Mouse (Mus musculus) liver, embryonic 11.5 days (tissue): ENCODE data around the gene Ddx5. TPM values are rescaled to one million over a fixed set of nuclear protein-coding genes. Genes with fewer than 3 reads are reported as not detected.
"Not testable (repeated sequence)": the region's sequence is repeated elsewhere in the genome, so short reads cannot be mapped to it uniquely, and the experiment has no call there.

Experiments
- ATAC-seq: fragments of 200-750 bp; cut with Nextera tagmentation; replicated peaks from 2 replicates; pipeline ENCODE4 v1.8.0; 2017; ENCODE audit warnings: moderate number of reproducible peaks, mild to moderate bottlenecking, moderate TSS enrichment, moderate library complexity; ENCODE audit not compliant: low FRiP score
- DNase-seq: peaks from one replicate; pipeline ENCODE4 v3.0.0-alpha.2; 2017; ENCODE audit warnings: low spot score
- H3K27ac ChIP-seq: fragments of 300-500 bp; sonication (generic); 2 replicates; pipeline ENCODE4 v1.5.1; 2014; ENCODE audit warnings: mild to moderate bottlenecking, low read depth, low read length, control low read depth
- H3K27me3 ChIP-seq: fragments of 300-500 bp; sonication (generic); replicated peaks from 2 replicates; pipeline ENCODE4 v1.6.1; 2014; ENCODE audit warnings: low read length, mixed read lengths; ENCODE audit not compliant: control insufficient read depth, insufficient read depth
- H3K36me3 ChIP-seq: fragments of 300-500 bp; sonication (generic); 2 replicates; pipeline ENCODE4 v1.6.1; 2014; ENCODE audit warnings: mild to moderate bottlenecking, low read length, moderate library complexity, mixed read lengths; ENCODE audit not compliant: control insufficient read depth, insufficient read depth
- H3K4me1 ChIP-seq: fragments of 300-500 bp; sonication (generic); replicated peaks from 2 replicates; pipeline ENCODE4 v1.6.1; 2014; ENCODE audit warnings: low read length, mixed read lengths; ENCODE audit not compliant: control insufficient read depth, insufficient read depth
- H3K4me2 ChIP-seq: fragments of 300-500 bp; sonication (generic); 2 replicates; pipeline ENCODE4 v1.6.1; 2014; ENCODE audit warnings: mild to moderate bottlenecking, control low read depth, moderate library complexity
- H3K4me3 ChIP-seq: fragments of 300-500 bp; sonication (generic); 2 replicates; pipeline ENCODE4 v1.5.1; 2014; ENCODE audit warnings: low read depth, low read length, control low read depth
- H3K9ac ChIP-seq: fragments of 300-500 bp; sonication (generic); 2 replicates; pipeline ENCODE4 v1.6.1; 2014; ENCODE audit warnings: low read depth, low read length, control low read depth
- H3K9me3 ChIP-seq: fragments of 300-500 bp; sonication (generic); 2 replicates; pipeline ENCODE4 v1.6.1; 2016; ENCODE audit warnings: low read length, inconsistent platforms, mixed read lengths; ENCODE audit not compliant: control insufficient read depth
- WGBS: fragments of 180-500 bp; shearing (Covaris S2); extraction: QIAGEN DNeasy Blood & Tissue Kit; methylation state at CpG from one replicate; pipeline ENCODE4 v1.1.7; 2014; 5-methylcytosine and 5-hydroxymethylcytosine counted together
- polyA plus RNA-seq: library from polyadenylated mRNA; unstranded; fragments of >200 nt; fragmentation: Nextera tagmentation; extraction: Ambion mirVana; gene quantifications from 2 replicates; pipeline ENCODE4 v1.2.1, GENCODE M21; 2014

Ddx5 gene
- polyA plus RNA-seq, 1 experiment from 2014 or later = 288 TPM

DNA sequence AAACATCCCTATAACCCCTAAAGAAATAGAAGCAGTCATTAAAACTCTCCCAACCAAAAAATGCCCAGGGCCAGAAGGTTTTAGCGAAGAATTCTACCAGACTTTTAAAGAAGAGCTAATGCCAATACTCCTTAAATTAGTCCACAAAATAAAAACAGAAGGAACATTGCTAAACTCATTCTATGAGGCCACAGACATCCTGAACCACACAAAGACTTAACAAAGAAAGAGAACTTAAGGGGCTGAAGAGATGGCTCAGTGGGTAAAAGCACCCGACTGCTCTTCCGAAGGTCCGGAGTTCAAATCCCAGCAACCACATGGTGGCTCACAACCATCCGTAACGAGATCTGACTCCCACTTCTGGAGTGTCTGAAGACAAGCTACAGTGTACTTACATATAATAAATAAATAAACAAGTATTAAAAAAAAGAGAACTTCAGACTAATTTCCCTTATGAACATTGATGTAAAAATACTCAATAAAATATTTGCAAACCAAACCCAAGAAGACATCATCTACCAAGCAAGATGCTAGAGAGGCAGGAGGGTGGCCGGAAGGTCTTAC, 39.3 kb downstream of the Ddx5 start:
- H3K9ac ChIP-seq, H3K4me1 ChIP-seq, H3K27me3 ChIP-seq, H3K36me3 ChIP-seq, H3K27ac ChIP-seq, ATAC-seq, DNase-seq, H3K4me2 ChIP-seq, H3K4me3 ChIP-seq, H3K9me3 ChIP-seq: not testable (repeated sequence)
- WGBS = 90% methylated on average over 7 of the region's 7 CpGs

DNA sequence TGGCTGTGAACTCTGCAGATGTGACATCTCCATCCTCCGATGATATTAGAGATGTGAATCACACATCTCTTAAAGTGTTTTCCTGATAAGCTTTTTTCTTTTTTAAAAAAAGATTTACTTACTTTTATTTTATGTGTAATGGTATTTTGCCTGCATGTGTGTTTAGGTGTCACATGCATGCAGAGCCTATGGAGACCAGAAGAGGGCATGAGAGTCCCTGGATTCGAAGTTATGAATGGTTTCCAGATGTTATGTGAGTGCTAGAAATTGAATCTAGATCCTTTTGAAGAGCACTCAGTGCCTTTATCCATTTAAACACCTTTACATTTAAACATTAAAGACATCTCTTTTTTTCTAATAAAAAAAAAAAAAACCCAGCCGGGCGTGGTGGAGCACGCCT, 44.0 kb downstream of the Ddx5 start:
- ATAC-seq (no peak), DNase-seq (no peak)
- Histone ChIP-seq H3K4me1 (no peaks in the 10 kb centered on the region), H3K9me3 (peaks cover 2% of the 10 kb centered on the region; the same call in 1 of the 2 replicates), H3K27me3 (no peaks in the 10 kb centered on the region), H3K27ac (no peak overlapping the region), H3K4me3 (no peak overlapping the region), H3K36me3 (no peaks in the 10 kb centered on the region), H3K9ac (no peak overlapping the region), H3K4me2 (no peak overlapping the region)
- 87% methylated on average over 5 of the region's 5 CpGs for WGBS

DNA sequence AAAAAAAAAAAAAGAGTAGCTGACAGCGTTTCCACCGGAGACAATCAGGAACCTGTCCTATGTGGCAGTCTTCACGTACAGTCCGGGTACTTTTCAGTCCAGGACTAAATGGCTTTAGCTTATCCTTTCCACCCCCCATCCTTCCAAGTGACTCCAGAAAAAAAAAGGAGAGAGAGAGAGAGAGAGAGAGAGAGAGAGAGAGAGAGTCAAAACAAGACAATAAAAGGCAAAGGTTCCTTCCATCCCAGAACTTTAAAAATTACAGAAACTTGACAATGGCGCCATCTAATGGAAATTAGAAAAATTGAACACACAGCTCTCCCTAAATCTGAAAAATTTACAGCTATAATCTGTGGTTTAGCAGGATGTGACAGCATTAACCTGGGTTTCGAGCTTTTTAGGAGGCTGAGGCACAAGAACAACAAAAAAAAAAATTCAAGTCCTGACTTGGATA, 46.6 kb downstream of the Ddx5 start:
- Histone ChIP-seq H3K27me3 (no peaks in the 10 kb centered on the region), H3K9me3 (peaks cover 2% of the 10 kb centered on the region; the same call in 1 of the 2 replicates), H3K9ac (no peak overlapping the region), H3K4me3 (no peak overlapping the region), H3K4me1 (0 out of 2 replicates have a peak, but pooled peaks cover under 1% of the 10 kb centered on the region), H3K4me2 (no peak overlapping the region), H3K36me3 (no peaks in the 10 kb centered on the region), H3K27ac (no peak overlapping the region)
- WGBS = 39% methylated on average over 6 of the region's 6 CpGs
- ATAC-seq (no peak), DNase-seq (no peak)

DNA sequence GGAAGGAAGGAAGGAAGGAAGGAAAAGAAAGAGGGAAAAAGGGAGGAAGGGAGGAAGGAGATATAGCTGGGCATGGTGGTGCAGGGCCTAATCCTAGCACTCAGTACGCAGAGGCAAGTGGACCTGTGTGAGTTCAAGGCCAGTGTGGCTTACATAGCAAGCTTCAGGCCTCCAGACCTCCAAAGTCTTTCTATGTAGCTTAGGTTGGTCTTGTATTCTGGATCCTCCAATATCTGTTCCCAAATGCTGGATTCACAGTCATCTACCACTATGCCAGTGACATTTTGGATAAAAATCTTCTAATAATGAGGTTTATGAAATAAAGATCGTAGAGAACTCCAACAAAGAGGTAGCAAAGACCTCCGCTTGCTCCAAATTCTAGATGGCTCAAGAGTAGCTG, 47.2 kb downstream of the Ddx5 start:
- no peak overlapping the region for H3K27ac ChIP-seq
- no peaks in the 10 kb centered on the region for H3K27me3 ChIP-seq
- no peaks in the 10 kb centered on the region for H3K9me3 ChIP-seq
- DNase-seq (no peak), ATAC-seq (no peak)
- no peak overlapping the region for H3K4me3 ChIP-seq
- no peak overlapping the region for H3K9ac ChIP-seq
- H3K4me1 ChIP-seq = peaks cover 4% of the 10 kb centered on the region; the same call in 1 of the 2 replicates
- 80% methylated on average over 3 of the region's 3 CpGs for WGBS
- no peak overlapping the region for H3K4me2 ChIP-seq
- H3K36me3 ChIP-seq = no peaks in the 10 kb centered on the region

DNA sequence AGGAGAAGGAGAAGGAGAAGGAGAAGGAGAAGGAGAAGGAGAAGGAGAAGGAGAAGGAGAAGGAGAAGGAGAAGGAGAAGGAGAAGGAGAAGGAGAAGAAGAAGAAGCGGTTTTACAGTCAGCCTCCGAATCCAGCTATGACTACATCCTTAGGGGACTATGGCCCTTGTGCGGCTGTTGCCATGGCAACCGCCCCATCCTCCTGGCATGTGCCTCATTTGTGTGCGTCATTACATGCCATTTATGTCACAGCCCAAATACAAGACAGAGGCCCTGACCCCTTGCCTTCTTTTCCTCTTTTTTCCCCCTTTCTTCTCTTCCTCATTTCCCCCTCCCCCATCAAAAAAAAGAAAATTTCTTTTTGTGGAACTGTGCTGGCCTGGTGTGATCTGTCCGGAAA, 47.8 kb downstream of the Ddx5 start:
- Histone ChIP-seq H3K27me3 (no peaks in the 10 kb centered on the region), H3K36me3 (no peaks in the 10 kb centered on the region), H3K4me1 (peaks cover 4% of the 10 kb centered on the region; the same call in 1 of the 2 replicates), H3K27ac (no peak overlapping the region), H3K9ac (no peak overlapping the region), H3K4me2 (no peak overlapping the region), H3K4me3 (no peak overlapping the region), H3K9me3 (no peaks in the 10 kb centered on the region)
- no peak for DNase-seq
- 78% methylated on average over 6 of the region's 6 CpGs for WGBS
- no peak for ATAC-seq

DNA sequence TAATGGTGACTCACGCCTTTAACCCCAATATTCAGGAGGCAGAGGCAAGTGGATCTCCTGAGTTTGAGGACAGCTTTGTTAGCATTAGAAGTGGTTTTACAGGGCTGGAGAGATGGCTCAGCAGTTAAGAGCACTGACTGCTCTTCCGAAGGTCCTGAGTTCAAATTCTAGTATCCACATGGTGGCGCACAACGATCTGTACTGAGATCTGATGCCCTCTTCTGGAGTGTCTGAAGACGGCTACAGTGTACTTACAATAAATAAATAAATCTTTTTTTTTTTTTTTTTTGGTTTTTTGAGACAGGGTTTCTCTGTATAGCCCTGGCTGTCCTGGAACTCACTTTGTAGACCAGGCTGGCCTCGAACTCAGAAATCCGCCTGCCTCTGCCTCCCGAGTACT, 48.3 kb downstream of the Ddx5 start:
- DNase-seq, H3K36me3 ChIP-seq, H3K4me3 ChIP-seq, H3K9ac ChIP-seq, H3K27ac ChIP-seq, H3K4me2 ChIP-seq, ATAC-seq, H3K27me3 ChIP-seq, H3K9me3 ChIP-seq, H3K4me1 ChIP-seq: not testable (repeated sequence)
- WGBS = 90% methylated on average over 8 of the region's 8 CpGs

DNA sequence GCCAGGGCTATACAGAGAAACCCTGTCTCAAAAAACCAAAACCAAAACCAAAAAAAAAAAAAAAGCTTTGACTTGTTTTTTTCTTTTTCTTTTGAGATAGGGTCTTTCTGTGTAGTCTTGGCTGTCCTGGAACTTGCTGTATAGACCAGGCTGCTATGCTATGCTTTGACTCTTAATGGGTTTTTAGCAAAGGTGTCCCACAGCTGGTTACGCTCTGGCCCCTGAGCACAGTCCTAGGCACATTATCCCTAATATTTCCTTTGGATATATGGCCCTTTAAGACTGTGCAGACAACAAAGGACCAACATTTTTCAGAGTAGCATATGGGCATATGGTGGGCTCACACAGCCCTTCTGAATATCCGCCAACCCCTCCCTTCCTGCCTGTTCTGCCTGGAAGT, 49.9 kb downstream of the Ddx5 start:
- H3K27ac ChIP-seq = no peak overlapping the region
- H3K9me3 ChIP-seq = no peaks in the 10 kb centered on the region
- H3K9ac ChIP-seq = no peak overlapping the region
- H3K27me3 ChIP-seq = no peaks in the 10 kb centered on the region
- no peaks in the 10 kb centered on the region for H3K36me3 ChIP-seq
- no peak overlapping the region for H3K4me3 ChIP-seq
- peaks cover 4% of the 10 kb centered on the region; the same call in 1 of the 2 replicates for H3K4me1 ChIP-seq
- 89% methylated on average over 2 of the region's 2 CpGs for WGBS
- ATAC-seq (no peak), DNase-seq (no peak)
- no peak overlapping the region for H3K4me2 ChIP-seq

DNA sequence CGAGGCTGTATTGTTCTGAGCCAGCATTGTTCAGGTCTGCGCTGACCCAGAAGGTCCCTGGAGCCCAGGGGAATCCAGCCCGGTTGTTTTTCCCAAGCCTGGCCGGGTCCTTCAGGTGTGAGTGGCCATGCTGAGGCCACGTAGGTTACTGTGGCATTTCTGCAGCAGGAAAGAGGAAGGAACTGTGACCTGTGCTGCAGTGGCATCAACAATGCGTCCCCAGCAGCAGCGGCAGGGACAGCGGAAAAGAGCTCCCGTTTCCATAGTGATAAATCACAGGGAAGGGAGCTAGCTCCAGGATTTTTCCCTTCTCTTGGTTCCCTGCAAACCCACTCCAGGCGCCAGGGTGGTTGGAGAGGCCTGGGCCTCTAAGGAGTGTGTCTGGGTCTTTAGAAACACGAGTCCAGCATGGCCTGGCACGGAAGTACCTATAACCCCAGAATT, 51.8 kb downstream of the Ddx5 start:
- Histone ChIP-seq H3K27me3 (no peaks in the 10 kb centered on the region), H3K27ac (no peak overlapping the region), H3K4me1 (peaks cover 4% of the 10 kb centered on the region; the same call in 1 of the 2 replicates), H3K9me3 (no peaks in the 10 kb centered on the region), H3K4me3 (no peak overlapping the region), H3K4me2 (no peak overlapping the region), H3K9ac (no peak overlapping the region), H3K36me3 (no peaks in the 10 kb centered on the region)
- 46% methylated on average over 12 of the region's 12 CpGs for WGBS
- DNase-seq (no peak), ATAC-seq (no peak)

DNA sequence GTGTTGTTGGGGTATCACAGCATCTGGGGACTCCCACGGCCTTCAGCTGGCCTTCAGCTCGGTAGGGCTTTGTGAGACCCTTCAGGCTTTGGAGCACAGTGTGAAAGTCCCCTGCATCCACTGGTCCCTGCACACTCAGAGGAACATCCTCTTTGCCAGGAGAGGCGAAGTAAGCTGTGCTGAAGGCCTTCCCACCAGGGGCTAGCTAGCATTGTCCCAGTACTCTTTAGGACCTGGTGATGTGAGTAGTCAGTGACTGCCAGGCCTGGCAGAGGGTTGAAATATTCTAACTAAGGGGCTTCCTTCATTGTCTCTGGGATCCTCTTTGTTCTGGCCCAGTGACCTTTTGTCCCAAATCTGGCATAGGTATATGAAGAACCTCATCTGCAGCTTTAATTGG, 52.4 kb downstream of the Ddx5 start:
- peaks cover 4% of the 10 kb centered on the region; the same call in 1 of the 2 replicates for H3K4me1 ChIP-seq
- H3K27me3 ChIP-seq = no peaks in the 10 kb centered on the region
- no peak overlapping the region; the same call in 1 of the 2 replicates for H3K27ac ChIP-seq
- no peak for DNase-seq
- no peaks in the 10 kb centered on the region for H3K9me3 ChIP-seq
- H3K9ac ChIP-seq = no peak overlapping the region
- WGBS = 74% methylated on average over 3 of the region's 3 CpGs
- H3K4me2 ChIP-seq = no peak overlapping the region
- no peak overlapping the region for H3K4me3 ChIP-seq
- ATAC-seq = no peak
- H3K36me3 ChIP-seq = no peaks in the 10 kb centered on the region
